Mouse (Mus musculus): ENCODE measurements at regions not wholly inside any gene's neighbourhood (a gene's known extent, or its start where the extent isn't known, plus 50 kb on each side); places are given as distances from the start of the nearest gene placed in this dataset.

DNA sequence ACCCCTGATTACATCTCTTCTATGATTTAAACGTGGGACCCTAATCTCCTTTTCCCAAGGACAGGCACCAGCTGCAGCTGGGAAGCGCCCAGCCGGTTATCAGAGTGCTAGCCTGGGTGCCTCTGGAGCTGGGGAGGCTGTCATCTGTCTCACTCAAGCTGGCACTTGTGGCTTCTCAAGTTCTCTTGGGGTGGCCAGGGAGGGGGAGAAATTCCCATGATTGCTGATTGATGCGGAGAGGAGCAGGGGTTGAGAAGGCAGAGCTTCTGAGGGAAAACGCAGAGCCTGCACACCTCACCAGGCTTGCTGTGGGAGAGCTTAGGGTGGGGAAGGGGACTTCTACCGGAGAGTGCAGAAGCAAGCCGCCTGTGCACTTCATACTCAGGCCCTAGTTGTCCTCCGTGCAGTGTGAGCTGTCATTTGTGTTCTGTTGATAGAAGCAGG lies 626.3 kb downstream of the Zfp706 start:
- Histone ChIP-seq H3K27me3 (ENCODE audit: control insufficient read depth, insufficient read depth, insufficient read length) (peaks cover 5% of the 10 kb centered on the region), H3ac (ENCODE audit: control insufficient read depth, insufficient read length) (no peak overlapping the region), H3K36me3 (ENCODE audit: control insufficient read depth, insufficient read depth) (no peaks in the 10 kb centered on the region), H3K4me2 (ENCODE audit: low read depth) (peak overlapping the region; percentile 20), H3K4me3 (no peak overlapping the region), H3K79me2 (ENCODE audit: control insufficient read depth, insufficient read depth) (no peaks in the 10 kb centered on the region)
- TF ChIP-seq MYOD1 (IDR thresholded peaks at IDR 0.05; ENCODE audit: control insufficient read depth in 1 of 3, insufficient read length in 2 of 3, low read depth in 2 of 3) (no peak), POLR2AphosphoS2 (IDR thresholded peaks at IDR 0.05; ENCODE audit: insufficient read length, low read depth) (no peak), REST (IDR thresholded peaks at IDR 0.05; ENCODE audit: insufficient read depth, insufficient read length) (no peak), E2F4 (IDR thresholded peaks at IDR 0.05; ENCODE audit: insufficient read depth) (no peak), SRF (IDR thresholded peaks at IDR 0.05; ENCODE audit: control insufficient read depth, insufficient read length, low read depth) (no peak), TCF12 (IDR thresholded peaks at IDR 0.05; ENCODE audit: insufficient read depth, poor library complexity, severe bottlenecking) (no peak), CEBPB (IDR thresholded peaks at IDR 0.05; ENCODE audit: insufficient read depth, poor library complexity, severe bottlenecking) (no peak), MYOG (IDR thresholded peaks at IDR 0.05; ENCODE audit: control insufficient read depth in 1 of 3, insufficient read depth in 1 of 3, insufficient read length in 2 of 3, low read depth in 2 of 3) (no peak), USF1 (IDR thresholded peaks at IDR 0.05; ENCODE audit: low read depth) (no peak), MAX (IDR thresholded peaks at IDR 0.05; ENCODE audit: low read depth) (no peak), TCF3 (IDR thresholded peaks at IDR 0.05; ENCODE audit: insufficient read length, low read depth) (no peak), POLR2A (IDR thresholded peaks at IDR 0.05; ENCODE audit: insufficient read length, low read depth) (no peak)

DNA sequence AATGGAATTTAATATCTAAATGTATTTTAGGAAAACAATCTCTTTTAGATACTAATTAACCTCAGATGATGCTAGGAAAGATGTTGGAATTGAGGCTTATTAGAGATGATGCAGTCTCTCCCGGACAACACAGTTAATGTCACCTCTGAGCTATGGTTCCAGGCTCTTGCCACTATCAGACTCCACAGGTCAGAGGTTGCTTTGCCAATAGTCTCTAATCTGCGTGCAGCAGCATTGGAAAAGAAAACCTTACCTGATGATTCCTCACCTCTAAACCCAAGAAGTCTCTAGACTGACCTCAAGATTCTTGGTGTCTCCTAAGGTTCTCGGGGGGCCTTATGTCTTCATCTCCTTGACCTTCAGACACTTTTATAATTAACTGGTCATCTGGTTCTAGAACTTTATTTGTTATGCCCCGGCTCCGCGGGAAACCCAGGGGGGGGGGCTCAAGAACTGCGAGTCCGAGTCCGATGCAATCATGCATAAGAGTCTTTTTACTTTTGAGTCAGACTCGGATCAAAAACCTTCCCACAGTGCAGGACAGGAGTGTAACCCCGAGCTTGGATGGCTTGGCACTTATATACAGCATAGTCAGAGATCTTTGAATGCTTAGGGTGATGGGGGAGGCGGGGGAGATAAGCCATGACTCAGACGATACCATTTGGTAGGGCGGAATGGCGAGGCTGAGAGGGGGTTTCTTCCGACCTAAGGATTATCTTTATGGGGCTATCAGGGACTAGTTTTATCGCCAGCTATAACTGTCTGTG lies 626.9 kb downstream of the Zfp706 start:
- Histone ChIP-seq H3K27me3 (ENCODE audit: control insufficient read depth, insufficient read depth, insufficient read length) (peaks cover 5% of the 10 kb centered on the region), H3K4me2 (ENCODE audit: low read depth) (peak overlapping the region; percentile 20), H3ac (ENCODE audit: control insufficient read depth, insufficient read length) (no peak overlapping the region), H3K36me3 (ENCODE audit: control insufficient read depth, insufficient read depth) (no peaks in the 10 kb centered on the region), H3K4me3 (no peak overlapping the region), H3K79me2 (ENCODE audit: control insufficient read depth, insufficient read depth) (no peaks in the 10 kb centered on the region)
- TF ChIP-seq TCF12 (IDR thresholded peaks at IDR 0.05; ENCODE audit: insufficient read depth, poor library complexity, severe bottlenecking): no peak
- TF ChIP-seq SRF (IDR thresholded peaks at IDR 0.05; ENCODE audit: control insufficient read depth, insufficient read length, low read depth): no peak
- TF ChIP-seq MYOG (IDR thresholded peaks at IDR 0.05; ENCODE audit: control insufficient read depth in 1 of 3, insufficient read depth in 1 of 3, insufficient read length in 2 of 3, low read depth in 2 of 3): no peak
- no peak for TF ChIP-seq REST (IDR thresholded peaks at IDR 0.05; ENCODE audit: insufficient read depth, insufficient read length)
- TF ChIP-seq POLR2AphosphoS2 (IDR thresholded peaks at IDR 0.05; ENCODE audit: insufficient read length, low read depth): no peak
- no peak for TF ChIP-seq CEBPB (IDR thresholded peaks at IDR 0.05; ENCODE audit: insufficient read depth, poor library complexity, severe bottlenecking)
- no peak for TF ChIP-seq E2F4 (IDR thresholded peaks at IDR 0.05; ENCODE audit: insufficient read depth)
- TF ChIP-seq POLR2A (IDR thresholded peaks at IDR 0.05; ENCODE audit: insufficient read length, low read depth): no peak
- no peak for TF ChIP-seq TCF3 (IDR thresholded peaks at IDR 0.05; ENCODE audit: insufficient read length, low read depth)
- TF ChIP-seq MAX (IDR thresholded peaks at IDR 0.05; ENCODE audit: low read depth): no peak

DNA sequence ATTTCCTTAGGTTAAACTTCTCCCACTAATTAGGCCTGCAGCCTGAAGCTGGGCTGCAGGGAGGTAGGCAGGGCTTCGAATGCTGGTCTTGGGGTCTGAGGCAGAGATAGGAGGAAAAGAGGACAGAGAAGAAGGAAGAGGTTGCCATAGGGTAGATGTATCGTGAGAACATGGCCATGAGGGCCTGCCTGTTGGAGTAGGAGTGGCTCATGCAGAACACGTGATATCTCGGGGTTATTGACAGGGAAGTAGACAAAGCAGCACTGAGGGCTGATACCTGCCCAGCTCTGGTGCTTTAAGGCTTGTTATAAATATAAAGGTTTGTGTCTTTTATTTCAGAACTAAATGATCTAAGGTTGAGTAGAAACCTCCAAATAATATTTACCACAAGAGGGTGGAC lies 628.9 kb downstream of the Zfp706 start:
- Histone ChIP-seq H3ac (ENCODE audit: control insufficient read depth, insufficient read length) (no peak overlapping the region), H3K79me2 (ENCODE audit: control insufficient read depth, insufficient read depth) (no peaks in the 10 kb centered on the region), H3K36me3 (ENCODE audit: control insufficient read depth, insufficient read depth) (no peaks in the 10 kb centered on the region), H3K4me2 (ENCODE audit: low read depth) (no peak overlapping the region), H3K4me3 (no peak overlapping the region), H3K27me3 (ENCODE audit: control insufficient read depth, insufficient read depth, insufficient read length) (peaks cover 7% of the 10 kb centered on the region)
- no peak for TF ChIP-seq MAX (IDR thresholded peaks at IDR 0.05; ENCODE audit: low read depth)

DNA sequence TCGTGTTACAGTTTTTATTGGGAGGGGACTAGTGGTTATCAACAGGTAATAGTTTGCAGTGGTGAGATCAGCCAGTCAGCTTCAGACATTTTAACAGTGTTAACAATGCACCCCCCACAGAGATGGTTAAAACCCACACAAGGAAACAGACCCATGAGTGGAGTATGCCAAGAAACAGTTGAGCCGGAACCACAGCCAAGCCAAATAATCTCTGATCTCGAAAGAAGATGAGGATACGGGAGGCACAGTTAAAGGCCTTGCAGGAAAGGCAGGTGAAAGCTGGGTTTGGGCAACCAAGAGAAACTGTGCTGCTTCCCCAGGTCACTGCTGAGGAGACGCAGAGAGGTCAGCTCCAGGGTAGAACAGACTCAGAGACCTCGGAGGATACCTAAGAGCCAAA lies 631.0 kb downstream of the Zfp706 start:
- H3ac ChIP-seq (ENCODE audit: control insufficient read depth, insufficient read length): no peak overlapping the region
- no peaks in the 10 kb centered on the region for H3K79me2 ChIP-seq (ENCODE audit: control insufficient read depth, insufficient read depth)
- H3K4me2 ChIP-seq (ENCODE audit: low read depth): no peak overlapping the region
- H3K36me3 ChIP-seq (ENCODE audit: control insufficient read depth, insufficient read depth): no peaks in the 10 kb centered on the region
- TF ChIP-seq MAX (IDR thresholded peaks at IDR 0.05; ENCODE audit: low read depth): no peak
- TF ChIP-seq CEBPB (IDR thresholded peaks at IDR 0.05; ENCODE audit: insufficient read depth, poor library complexity, severe bottlenecking): no peak
- no peak for TF ChIP-seq POLR2A (IDR thresholded peaks at IDR 0.05; ENCODE audit: insufficient read length, low read depth)
- TF ChIP-seq TCF12 (IDR thresholded peaks at IDR 0.05; ENCODE audit: insufficient read depth, poor library complexity, severe bottlenecking): no peak
- no peak for TF ChIP-seq MYOD1 (IDR thresholded peaks at IDR 0.05; ENCODE audit: control insufficient read depth in 1 of 3, insufficient read length in 2 of 3, low read depth in 2 of 3)
- no peak for TF ChIP-seq E2F4 (IDR thresholded peaks at IDR 0.05; ENCODE audit: insufficient read depth)
- no peak for TF ChIP-seq POLR2AphosphoS2 (IDR thresholded peaks at IDR 0.05; ENCODE audit: insufficient read length, low read depth)
- TF ChIP-seq USF1 (IDR thresholded peaks at IDR 0.05; ENCODE audit: low read depth): no peak
- no peak for TF ChIP-seq MYOG (IDR thresholded peaks at IDR 0.05; ENCODE audit: control insufficient read depth in 1 of 3, insufficient read depth in 1 of 3, insufficient read length in 2 of 3, low read depth in 2 of 3)
- no peak for TF ChIP-seq TCF3 (IDR thresholded peaks at IDR 0.05; ENCODE audit: insufficient read length, low read depth)
- TF ChIP-seq SRF (IDR thresholded peaks at IDR 0.05; ENCODE audit: control insufficient read depth, insufficient read length, low read depth): no peak
- no peak for TF ChIP-seq REST (IDR thresholded peaks at IDR 0.05; ENCODE audit: insufficient read depth, insufficient read length)
- peaks cover 11% of the 10 kb centered on the region for H3K27me3 ChIP-seq (ENCODE audit: control insufficient read depth, insufficient read depth, insufficient read length)
- H3K4me3 ChIP-seq: no peak overlapping the region

DNA sequence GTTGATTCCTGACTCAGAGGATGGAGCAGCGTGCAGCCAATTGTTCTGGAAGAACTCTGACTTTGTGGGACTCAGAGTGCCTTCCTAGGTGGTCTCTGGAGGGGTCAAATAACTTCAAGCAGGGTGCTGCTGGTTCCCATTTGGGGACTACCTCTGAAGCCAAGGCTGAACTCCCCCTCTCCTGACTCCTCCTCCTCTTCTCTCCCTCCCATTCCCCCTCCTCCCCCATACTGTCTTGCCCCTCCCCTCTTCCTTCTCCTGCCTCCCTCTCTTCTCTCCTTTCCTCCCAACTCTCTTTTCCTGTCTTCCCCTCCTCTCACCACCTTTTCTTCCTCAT lies 632.1 kb downstream of the Zfp706 start:
- H3K4me2 ChIP-seq (ENCODE audit: low read depth): peak overlapping the region; percentile 76
- TF ChIP-seq TCF3 (IDR thresholded peaks at IDR 0.05; ENCODE audit: insufficient read length, low read depth) (no peak), TCF12 (IDR thresholded peaks at IDR 0.05; ENCODE audit: insufficient read depth, poor library complexity, severe bottlenecking) (no peak), SRF (IDR thresholded peaks at IDR 0.05; ENCODE audit: control insufficient read depth, insufficient read length, low read depth) (no peak), MYOD1 (IDR thresholded peaks at IDR 0.05; ENCODE audit: control insufficient read depth in 1 of 3, insufficient read length in 2 of 3, low read depth in 2 of 3) (no peak), REST (IDR thresholded peaks at IDR 0.05; ENCODE audit: insufficient read depth, insufficient read length) (no peak), MAX (IDR thresholded peaks at IDR 0.05; ENCODE audit: low read depth) (no peak), USF1 (IDR thresholded peaks at IDR 0.05; ENCODE audit: low read depth) (no peak), POLR2AphosphoS2 (IDR thresholded peaks at IDR 0.05; ENCODE audit: insufficient read length, low read depth) (no peak)
- H3K27me3 ChIP-seq (ENCODE audit: control insufficient read depth, insufficient read depth, insufficient read length): peaks cover 6% of the 10 kb centered on the region
- no peak overlapping the region for H3ac ChIP-seq (ENCODE audit: control insufficient read depth, insufficient read length)
- no peaks in the 10 kb centered on the region for H3K79me2 ChIP-seq (ENCODE audit: control insufficient read depth, insufficient read depth)
- no peak overlapping the region for H3K4me3 ChIP-seq
- H3K36me3 ChIP-seq (ENCODE audit: control insufficient read depth, insufficient read depth): no peaks in the 10 kb centered on the region

Data from myocyte (in vitro differentiated cells).